Mouse (Mus musculus): Measurements from ENCODE around the gene P3h3. TPM values are rescaled to one million over a fixed set of nuclear protein-coding genes. Genes with fewer than 3 reads are reported as not detected.
"Not testable (repeated sequence)": the region's sequence is repeated elsewhere in the genome, so short reads cannot be mapped to it uniquely, and the experiment has no call there.

Gene P3h3
- polyA plus RNA-seq, 1 experiment from 2014 or later = 13.4 TPM

DNA sequence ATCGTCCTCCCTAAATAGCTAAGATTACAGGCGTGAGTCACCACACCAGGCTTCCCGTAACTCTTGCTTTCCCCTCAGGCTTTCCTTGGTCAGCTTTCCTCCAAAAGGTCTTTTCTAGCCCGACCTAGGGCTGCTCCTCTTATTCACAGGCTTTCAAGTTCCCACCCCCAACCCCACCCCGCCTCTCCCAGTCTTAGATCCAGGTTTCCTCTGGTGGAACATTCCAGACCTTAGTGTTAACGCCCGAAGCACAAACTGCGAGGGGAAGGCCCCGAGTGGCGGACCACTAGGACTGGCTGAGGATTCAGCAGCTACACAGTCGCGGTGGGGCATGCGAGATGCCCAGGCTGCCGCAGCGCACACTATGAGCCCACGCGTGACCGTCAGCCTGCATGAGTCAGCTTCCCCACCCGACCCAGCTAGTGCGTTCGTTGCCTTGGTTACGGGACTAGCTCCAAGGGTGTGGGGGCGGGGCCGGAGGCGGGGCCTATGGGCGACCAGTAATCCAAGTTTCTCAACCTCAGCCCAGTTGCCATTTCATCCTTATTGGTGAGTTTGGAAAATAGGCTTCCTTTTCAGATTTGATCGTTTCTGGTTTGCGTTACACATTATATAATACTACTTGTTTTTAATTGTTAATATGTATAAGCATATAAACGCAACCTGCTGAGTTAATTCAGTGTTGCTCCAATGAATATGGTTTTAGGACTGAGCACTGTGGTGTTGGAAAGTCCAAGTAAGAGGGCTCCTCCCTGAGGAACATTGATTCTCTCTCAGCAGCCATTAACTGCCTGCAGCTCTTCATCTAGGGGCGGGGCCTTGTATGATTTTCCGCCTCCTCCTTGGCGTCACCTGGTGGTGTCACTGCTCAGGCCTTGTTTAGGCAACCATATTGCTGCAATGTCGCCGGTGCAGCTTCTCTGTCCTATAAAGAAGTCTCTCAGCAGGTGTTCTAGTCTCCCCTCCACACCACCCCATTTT lies 51.9 kb downstream of the P3h3 start:
- H3K9ac ChIP-seq (ENCODE audit: low read depth, low read length) = peak overlapping the region; percentile 67
- peak overlapping the region; percentile 71 for H3K4me2 ChIP-seq (ENCODE audit: low read length)

DNA sequence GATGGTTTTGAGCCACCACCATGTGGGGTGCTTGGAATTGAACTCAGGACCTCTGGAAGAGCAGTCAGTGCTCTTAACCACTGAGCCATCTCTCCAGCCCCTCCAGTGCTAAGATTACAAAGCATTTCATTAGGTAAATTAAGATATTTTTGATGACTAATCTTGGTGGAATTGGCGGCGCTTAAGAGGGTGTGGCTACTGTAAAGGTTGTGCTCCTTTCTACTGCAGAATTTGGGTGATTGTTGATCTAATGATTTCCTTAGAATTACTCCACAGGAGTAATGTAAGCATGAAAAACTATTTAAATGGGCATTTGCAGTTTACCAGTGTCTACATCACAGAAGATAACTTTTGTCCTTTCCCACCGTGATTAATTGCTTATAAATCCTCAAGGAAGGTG lies 53.2 kb downstream of the P3h3 start:
- H3K4me2 ChIP-seq (ENCODE audit: low read length) = no peak overlapping the region
- H3K9ac ChIP-seq (ENCODE audit: low read depth, low read length) = no peak overlapping the region
- H3K9me3 ChIP-seq (replicated peaks; ENCODE audit: control insufficient read depth, low read length, poor library complexity, severe bottlenecking) = no peaks in the 10 kb centered on the region; the same call in 1 of the 2 replicates
- WGBS = 97% methylated on average over 3 of the region's 3 CpGs
- no peaks in the 10 kb centered on the region for H3K36me3 ChIP-seq (ENCODE audit: control insufficient read depth, insufficient read depth, low read length)
- H3K4me3 ChIP-seq (ENCODE audit: low read depth, low read length) = no peak overlapping the region
- no peak for ATAC-seq
- peaks cover 22% of the 10 kb centered on the region for H3K4me1 ChIP-seq (ENCODE audit: control insufficient read depth, insufficient read depth, low read length)
- no peaks in the 10 kb centered on the region for H3K27me3 ChIP-seq (ENCODE audit: control insufficient read depth, insufficient read depth, low read depth, low read length)
- no peak overlapping the region for H3K27ac ChIP-seq (ENCODE audit: low read length)

More for the DNA sequence above, 51.9 kb downstream of the P3h3 start:
- H3K27me3 ChIP-seq (ENCODE audit: control insufficient read depth, insufficient read depth, low read depth, low read length) = no peaks in the 10 kb centered on the region
- ATAC-seq = peak; percentile 90
- peak overlapping the region; percentile 41 for H3K4me3 ChIP-seq (ENCODE audit: low read depth, low read length)
- H3K36me3 ChIP-seq (ENCODE audit: control insufficient read depth, insufficient read depth, low read length) = no peaks in the 10 kb centered on the region
- 3% methylated on average over 34 of the region's 34 CpGs for WGBS
- H3K27ac ChIP-seq (ENCODE audit: low read length) = peak overlapping the region; percentile 90
- no peaks in the 10 kb centered on the region; the same call in 1 of the 2 replicates for H3K9me3 ChIP-seq (replicated peaks; ENCODE audit: control insufficient read depth, low read length, poor library complexity, severe bottlenecking)
- H3K4me1 ChIP-seq (ENCODE audit: control insufficient read depth, insufficient read depth, low read length) = peaks cover 32% of the 10 kb centered on the region

DNA sequence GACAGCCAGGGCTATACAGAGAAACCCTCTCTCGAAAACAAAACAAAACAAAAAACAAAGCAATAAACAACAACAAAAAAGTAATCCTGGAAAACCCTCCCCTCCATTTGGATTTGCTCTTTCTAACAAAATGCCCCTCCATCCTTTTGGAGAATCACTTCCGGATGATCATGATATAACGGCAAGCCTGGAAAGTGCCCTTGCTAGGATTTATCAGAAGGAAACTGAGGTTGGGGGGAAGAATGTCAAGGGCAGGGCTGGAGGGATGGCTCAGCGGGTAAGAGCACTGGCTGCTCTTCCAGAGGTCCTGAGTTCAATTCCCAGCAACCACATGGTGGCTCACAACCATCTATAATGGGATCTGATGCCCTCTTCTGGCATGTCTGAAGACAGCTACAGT lies 53.9 kb downstream of the P3h3 start:
- 98% methylated on average over 4 of the region's 4 CpGs for WGBS
- not testable (repeated sequence) for H3K4me2 ChIP-seq (ENCODE audit: low read length); H3K9ac ChIP-seq (ENCODE audit: low read depth, low read length); H3K27me3 ChIP-seq (ENCODE audit: control insufficient read depth, insufficient read depth, low read depth, low read length); ATAC-seq; H3K27ac ChIP-seq (ENCODE audit: low read length); H3K4me3 ChIP-seq (ENCODE audit: low read depth, low read length); H3K36me3 ChIP-seq (ENCODE audit: control insufficient read depth, insufficient read depth, low read length); H3K9me3 ChIP-seq (replicated peaks; ENCODE audit: control insufficient read depth, low read length, poor library complexity, severe bottlenecking)
- H3K4me1 ChIP-seq (ENCODE audit: control insufficient read depth, insufficient read depth, low read length) = peaks cover 16% of the 10 kb centered on the region

DNA sequence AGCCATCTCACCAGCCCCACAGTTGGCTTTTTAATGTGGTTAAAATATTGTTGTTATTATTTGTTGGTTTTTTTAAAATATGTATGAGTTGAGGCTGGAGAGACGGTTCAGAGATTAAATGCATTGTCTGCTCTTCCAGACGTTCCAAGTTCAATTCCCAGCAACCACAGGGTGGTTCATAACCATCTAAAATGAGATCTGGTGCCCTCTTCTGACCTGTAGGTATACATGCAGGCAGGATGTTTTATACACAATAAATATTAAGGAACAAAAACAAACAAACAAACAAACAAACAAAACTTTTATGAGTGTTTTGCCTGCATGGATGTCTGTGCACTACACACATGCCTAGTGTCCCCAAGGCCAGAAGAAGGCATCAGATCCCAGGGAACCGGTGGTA lies 54.5 kb downstream of the P3h3 start:
- no peaks in the 10 kb centered on the region; the same call in 1 of the 2 replicates for H3K9me3 ChIP-seq (replicated peaks; ENCODE audit: control insufficient read depth, low read length, poor library complexity, severe bottlenecking)
- no peaks in the 10 kb centered on the region for H3K27me3 ChIP-seq (ENCODE audit: control insufficient read depth, insufficient read depth, low read depth, low read length)
- no peak overlapping the region for H3K27ac ChIP-seq (ENCODE audit: low read length)
- no peak overlapping the region for H3K9ac ChIP-seq (ENCODE audit: low read depth, low read length)
- no peak overlapping the region for H3K4me3 ChIP-seq (ENCODE audit: low read depth, low read length)
- peaks cover 10% of the 10 kb centered on the region for H3K4me1 ChIP-seq (ENCODE audit: control insufficient read depth, insufficient read depth, low read length)
- H3K4me2 ChIP-seq (ENCODE audit: low read length) = no peak overlapping the region
- no peaks in the 10 kb centered on the region for H3K36me3 ChIP-seq (ENCODE audit: control insufficient read depth, insufficient read depth, low read length)
- 69% methylated on average over 3 of the region's 3 CpGs for WGBS
- no peak for ATAC-seq

DNA sequence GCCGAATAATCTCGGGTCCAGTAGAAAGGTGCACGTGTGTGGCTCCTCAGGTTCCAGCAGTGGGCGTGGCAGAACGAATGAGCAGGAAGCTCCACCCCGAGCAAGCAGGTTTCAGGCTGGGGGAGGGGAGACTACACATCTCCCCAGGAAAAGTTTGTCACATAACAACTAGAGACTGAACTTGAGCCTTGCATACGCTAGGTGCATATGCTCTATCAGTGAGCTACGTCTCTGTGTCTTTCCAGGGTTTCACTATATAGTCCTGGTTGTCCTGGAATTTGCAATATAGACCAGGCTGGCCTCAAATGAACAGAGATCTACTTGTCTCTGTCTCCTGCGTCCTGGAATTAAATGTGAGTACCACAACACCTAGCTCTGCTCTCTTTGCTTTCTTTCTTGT lies 55.2 kb downstream of the P3h3 start:
- H3K4me2 ChIP-seq (ENCODE audit: low read length); H3K27ac ChIP-seq (ENCODE audit: low read length); H3K4me3 ChIP-seq (ENCODE audit: low read depth, low read length); H3K9me3 ChIP-seq (replicated peaks; ENCODE audit: control insufficient read depth, low read length, poor library complexity, severe bottlenecking); H3K27me3 ChIP-seq (ENCODE audit: control insufficient read depth, insufficient read depth, low read depth, low read length); H3K4me1 ChIP-seq (ENCODE audit: control insufficient read depth, insufficient read depth, low read length); H3K36me3 ChIP-seq (ENCODE audit: control insufficient read depth, insufficient read depth, low read length); H3K9ac ChIP-seq (ENCODE audit: low read depth, low read length); ATAC-seq: not testable (repeated sequence)
- WGBS = 18% methylated on average over 5 of the region's 9 CpGs

DNA sequence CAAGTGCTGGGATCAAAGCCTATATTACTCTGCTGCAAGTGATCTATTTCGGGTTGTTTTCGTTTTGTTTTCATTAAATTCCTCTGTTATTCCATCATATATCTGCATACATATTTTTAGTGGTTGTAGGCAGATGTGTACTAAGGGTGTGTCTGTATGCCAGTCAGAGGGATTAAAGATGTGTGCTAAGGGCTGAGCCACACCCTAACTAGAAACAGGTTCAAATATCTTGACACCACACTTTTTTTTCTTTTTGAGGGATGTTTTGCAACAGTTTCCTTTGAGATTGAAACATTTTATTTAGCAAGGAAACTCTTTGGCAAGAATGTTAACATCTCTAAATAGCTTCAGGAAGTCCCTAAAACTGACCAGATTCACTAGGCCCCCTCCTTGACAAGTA lies 61.4 kb downstream of the P3h3 start:
- Histone ChIP-seq H3K9ac (ENCODE audit: low read depth, low read length) (no peak overlapping the region), H3K9me3 (replicated peaks; ENCODE audit: control insufficient read depth, low read length, poor library complexity, severe bottlenecking) (no peaks in the 10 kb centered on the region), H3K4me1 (ENCODE audit: control insufficient read depth, insufficient read depth, low read length) (no peaks in the 10 kb centered on the region), H3K4me3 (ENCODE audit: low read depth, low read length) (no peak overlapping the region), H3K27me3 (ENCODE audit: control insufficient read depth, insufficient read depth, low read depth, low read length) (no peaks in the 10 kb centered on the region), H3K4me2 (ENCODE audit: low read length) (no peak overlapping the region), H3K27ac (ENCODE audit: low read length) (no peak overlapping the region), H3K36me3 (ENCODE audit: control insufficient read depth, insufficient read depth, low read length) (no peaks in the 10 kb centered on the region)
- WGBS = 88% methylated on average over 2 of the region's 2 CpGs
- ATAC-seq = no peak

DNA sequence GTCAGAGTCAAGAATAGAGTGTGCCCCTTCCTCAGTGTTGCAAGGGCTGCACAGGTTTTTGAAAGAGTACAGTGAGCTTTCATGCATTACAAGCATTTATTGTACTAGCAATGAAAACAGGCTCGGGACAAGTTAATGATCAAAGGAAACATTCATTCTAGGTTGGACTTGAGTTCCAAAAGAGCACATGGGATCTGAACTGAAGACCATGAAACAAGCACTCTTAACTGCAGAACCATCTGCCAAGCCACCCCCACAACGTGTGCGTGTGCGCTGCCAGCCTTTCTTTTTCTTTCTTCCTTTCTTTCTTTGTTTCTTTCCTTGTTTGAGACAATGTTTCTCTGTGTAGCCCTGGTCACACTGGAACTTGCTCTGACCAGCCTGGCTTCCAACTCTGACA lies 61.8 kb downstream of the P3h3 start:
- no peak for ATAC-seq
- Histone ChIP-seq H3K27ac (ENCODE audit: low read length) (no peak overlapping the region), H3K4me3 (ENCODE audit: low read depth, low read length) (no peak overlapping the region), H3K36me3 (ENCODE audit: control insufficient read depth, insufficient read depth, low read length) (no peaks in the 10 kb centered on the region), H3K4me2 (ENCODE audit: low read length) (no peak overlapping the region), H3K4me1 (ENCODE audit: control insufficient read depth, insufficient read depth, low read length) (no peaks in the 10 kb centered on the region), H3K27me3 (ENCODE audit: control insufficient read depth, insufficient read depth, low read depth, low read length) (no peaks in the 10 kb centered on the region), H3K9me3 (replicated peaks; ENCODE audit: control insufficient read depth, low read length, poor library complexity, severe bottlenecking) (no peaks in the 10 kb centered on the region), H3K9ac (ENCODE audit: low read depth, low read length) (no peak overlapping the region)
- WGBS = 82% methylated on average over 4 of the region's 4 CpGs

DNA sequence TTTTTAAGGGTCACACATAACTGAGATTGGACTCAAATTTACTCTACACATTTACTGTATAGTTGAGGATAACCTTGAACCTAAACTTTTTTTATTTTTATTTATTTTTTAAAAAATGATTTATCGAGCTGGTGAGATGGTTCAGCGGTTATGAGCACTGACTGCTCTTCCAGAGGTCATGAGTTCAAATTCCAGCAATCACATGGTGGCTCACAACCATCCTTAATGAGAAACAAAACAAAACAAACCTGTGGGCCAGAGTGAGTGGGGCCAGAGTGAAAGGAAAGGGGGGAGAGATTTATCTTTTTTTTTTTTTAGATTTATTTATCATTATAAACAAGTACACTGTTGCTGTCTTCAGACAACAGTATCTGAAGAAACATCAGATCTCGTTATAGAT lies 65.6 kb downstream of the P3h3 start:
- H3K9ac ChIP-seq (ENCODE audit: low read depth, low read length) = no peak overlapping the region
- H3K4me1 ChIP-seq (ENCODE audit: control insufficient read depth, insufficient read depth, low read length) = no peaks in the 10 kb centered on the region
- no peaks in the 10 kb centered on the region for H3K9me3 ChIP-seq (replicated peaks; ENCODE audit: control insufficient read depth, low read length, poor library complexity, severe bottlenecking)
- H3K4me3 ChIP-seq (ENCODE audit: low read depth, low read length) = no peak overlapping the region
- 88% methylated on average over 3 of the region's 3 CpGs for WGBS
- no peak for ATAC-seq
- H3K4me2 ChIP-seq (ENCODE audit: low read length) = no peak overlapping the region
- H3K36me3 ChIP-seq (ENCODE audit: control insufficient read depth, insufficient read depth, low read length) = no peaks in the 10 kb centered on the region
- no peaks in the 10 kb centered on the region for H3K27me3 ChIP-seq (ENCODE audit: control insufficient read depth, insufficient read depth, low read depth, low read length)
- H3K27ac ChIP-seq (ENCODE audit: low read length) = no peak overlapping the region
